Mouse (Mus musculus) myocyte (in vitro differentiated cells): ENCODE measurements around the gene Rtn4r.

Experiments used
- CEBPB ChIP-seq: IDR thresholded peaks from 2 replicates; pipeline ENCODE4 v1.6.1; 2011; ENCODE audit warnings: mild to moderate bottlenecking, moderate library complexity; ENCODE audit not compliant: poor library complexity, insufficient read depth, severe bottlenecking
- E2F4 ChIP-seq: IDR thresholded peaks from one replicate; pipeline ENCODE4 v1.6.1; 2011; ENCODE audit warnings: mild to moderate bottlenecking, control low read depth, moderate library complexity; ENCODE audit not compliant: insufficient read depth
- MAX ChIP-seq: IDR thresholded peaks from one replicate; pipeline ENCODE4 v1.6.1; 2011; ENCODE audit warnings: low read depth, mild to moderate bottlenecking, control low read depth
- MYOD1 ChIP-seq, 3 experiments: IDR thresholded peaks; one replicate each; pipeline ENCODE4 v1.6.1; 2011; ENCODE audit warnings: control low read depth in 2 of 3, low read depth in 2 of 3, mild to moderate bottlenecking in 2 of 3, moderate library complexity in 1 of 3; ENCODE audit not compliant: insufficient read length in 2 of 3, control insufficient read depth in 1 of 3
- MYOG ChIP-seq, 3 experiments: IDR thresholded peaks; one replicate each; pipeline ENCODE4 v1.6.1; 2011; ENCODE audit warnings: control low read depth in 2 of 3, low read depth in 2 of 3, mild to moderate bottlenecking in 2 of 3; ENCODE audit not compliant: insufficient read length in 2 of 3, control insufficient read depth in 1 of 3, insufficient read depth in 1 of 3
- POLR2A ChIP-seq: IDR thresholded peaks from one replicate; pipeline ENCODE4 v1.6.1; 2011; ENCODE audit warnings: low read depth, mild to moderate bottlenecking, control low read depth, moderate library complexity; ENCODE audit not compliant: insufficient read length
- POLR2AphosphoS2 ChIP-seq: IDR thresholded peaks from one replicate; pipeline ENCODE4 v1.6.1; 2011; ENCODE audit warnings: low read depth, control low read depth; ENCODE audit not compliant: insufficient read length
- REST ChIP-seq: IDR thresholded peaks from one replicate; pipeline ENCODE4 v1.6.1; 2011; ENCODE audit warnings: mild to moderate bottlenecking, control low read depth, moderate library complexity; ENCODE audit not compliant: insufficient read depth, insufficient read length
- SRF ChIP-seq: IDR thresholded peaks from one replicate; pipeline ENCODE4 v1.6.1; 2011; ENCODE audit warnings: low read depth; ENCODE audit not compliant: control insufficient read depth, insufficient read length
- TCF3 ChIP-seq: IDR thresholded peaks from one replicate; pipeline ENCODE4 v1.6.1; 2011; ENCODE audit warnings: low read depth, control low read depth; ENCODE audit not compliant: insufficient read length
- USF1 ChIP-seq: IDR thresholded peaks from one replicate; pipeline ENCODE4 v1.6.1; 2011; ENCODE audit warnings: low read depth, mild to moderate bottlenecking, control low read depth, moderate library complexity

DNA sequence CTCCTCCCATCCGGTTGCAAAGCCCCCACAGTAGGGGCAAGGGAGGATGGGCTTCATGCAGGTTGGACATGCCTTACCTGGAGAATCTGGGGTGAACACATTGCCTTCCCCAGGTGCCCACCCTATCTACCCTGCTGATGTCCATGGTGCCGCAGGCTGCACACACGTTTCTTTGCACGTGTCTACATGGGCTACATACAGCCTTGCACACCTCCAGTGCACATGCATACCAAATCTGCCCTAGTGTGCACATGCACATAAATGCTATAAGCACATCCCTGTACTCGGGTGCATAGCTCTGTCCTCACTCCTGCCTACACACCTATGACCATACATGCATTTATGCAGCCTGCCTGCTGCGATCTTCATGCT, 1.1 kb downstream of the Rtn4r start:
- TF ChIP-seq MYOG (IDR thresholded peaks at IDR 0.05; ENCODE audit: control insufficient read depth in 1 of 3, insufficient read depth in 1 of 3, insufficient read length in 2 of 3, low read depth in 2 of 3) (no peak), CEBPB (no peak), MYOD1 (IDR thresholded peaks at IDR 0.05; ENCODE audit: control insufficient read depth in 1 of 3, insufficient read length in 2 of 3, low read depth in 2 of 3) (no peak), MAX (no peak), POLR2A (no peak), POLR2AphosphoS2 (no peak), E2F4 (no peak), TCF3 (no peak), USF1 (no peak), REST (no peak), SRF (no peak)
